32 mouse cellular contexts compared by ENCODE assay signal in genomic region chr11:106753314-106753713, GRCm38 (mm10). TPM values are rescaled to one million over a fixed set of nuclear protein-coding genes. Genes with fewer than 3 reads are reported as not detected.
"Had no signal": no experiment of that assay in that cellular context is flagged by ENCODE, and none has a peak within 500 bp of the region (broad histone marks: within the 10 kb centered on the region; RNA-seq: fewer than 3 reads in every experiment).

No protein-coding gene starts in this region.

- H3K27me3 ChIP-seq: limb, embryonic 12.5 days; limb, embryonic 13.5 days; limb, embryonic 15.5 days; lung, embryonic 15.5 days; midbrain, embryonic 12.5 days; midbrain, embryonic 13.5 days; midbrain, embryonic 15.5 days; neural tube, embryonic 12.5 days had no signal

- H3K36me3 ChIP-seq: limb, embryonic 10.5 days; limb, embryonic 12.5 days; limb, embryonic 13.5 days; limb, embryonic 15.5 days; liver, embryonic 13.5 days; liver, embryonic 15.5 days; lung, embryonic 15.5 days; midbrain, embryonic 10.5 days; midbrain, embryonic 12.5 days; midbrain, embryonic 13.5 days; midbrain, embryonic 15.5 days; neural tube, embryonic 12.5 days had no signal

- H3K9me3 ChIP-seq: limb, embryonic 10.5 days; limb, embryonic 12.5 days; limb, embryonic 13.5 days; limb, embryonic 15.5 days; liver, embryonic 13.5 days; liver, embryonic 15.5 days; lung, embryonic 15.5 days; midbrain, embryonic 10.5 days; midbrain, embryonic 12.5 days; midbrain, embryonic 13.5 days; midbrain, embryonic 15.5 days; neural tube, embryonic 12.5 days had no signal

- H3K4me2 ChIP-seq: limb, embryonic 12.5 days; limb, embryonic 13.5 days; limb, embryonic 15.5 days; liver, embryonic 11.5 days; lung, embryonic 14.5 days; lung, embryonic 15.5 days; midbrain, embryonic 11.5 days; midbrain, embryonic 12.5 days; midbrain, embryonic 13.5 days; midbrain, embryonic 15.5 days; neural tube, embryonic 12.5 days had no signal

- H3K4me3 ChIP-seq: left cerebral cortex, adult 2 months; limb, embryonic 10.5 days; limb, embryonic 12.5 days; limb, embryonic 13.5 days; limb, embryonic 15.5 days; liver, embryonic 13.5 days; liver, embryonic 15.5 days; lung, embryonic 15.5 days; megakaryocyte, embryonic 14.5 days; midbrain, embryonic 10.5 days; midbrain, embryonic 12.5 days; midbrain, embryonic 13.5 days; midbrain, embryonic 15.5 days; myocyte; neural tube, embryonic 12.5 days had no signal

- H3K9ac ChIP-seq: limb, embryonic 12.5 days; limb, embryonic 13.5 days; limb, embryonic 15.5 days; liver, embryonic 13.5 days; liver, embryonic 14.5 days; liver, embryonic 15.5 days; lung, embryonic 14.5 days; lung, embryonic 15.5 days; midbrain, embryonic 12.5 days; midbrain, embryonic 13.5 days; midbrain, embryonic 15.5 days; neural tube, embryonic 12.5 days had no signal

- H3K4me1 ChIP-seq: limb, embryonic 10.5 days; limb, embryonic 12.5 days; limb, embryonic 13.5 days; limb, embryonic 15.5 days; lung, embryonic 15.5 days; midbrain, embryonic 10.5 days; midbrain, embryonic 12.5 days; midbrain, embryonic 13.5 days; midbrain, embryonic 15.5 days; neural tube, embryonic 12.5 days had no signal

- DNase-seq: left cerebral cortex, postnatal 4 days; liver; liver, embryonic 13.5 days; lung, adult 18-20 months; lung, adult 2 months; lung, embryonic 14.5 days; lung, postnatal 10 days; lung, postnatal 14 days; lung, postnatal 36 days; lung, postnatal 4 days; midbrain, embryonic 14.5 days had no signal

- ATAC-seq: lung, postnatal 0 days; midbrain, embryonic 13.5 days; midbrain, embryonic 15.5 days; midbrain, embryonic 16.5 days had no signal

- H3K27ac ChIP-seq: left cerebral cortex, adult 2 months; limb, embryonic 10.5 days; limb, embryonic 12.5 days; limb, embryonic 13.5 days; limb, embryonic 15.5 days; liver, embryonic 13.5 days; liver, embryonic 14.5 days; liver, embryonic 15.5 days; lung, embryonic 15.5 days; midbrain, embryonic 10.5 days; midbrain, embryonic 12.5 days; midbrain, embryonic 13.5 days; midbrain, embryonic 15.5 days; neural tube, embryonic 12.5 days had no signal

RNA-seq across cellular contexts. Expression of gene Milr1, which starts 2.3 kb away (rescaled TPM):
- total RNA-seq: left cerebral cortex, postnatal 25 days; midbrain, postnatal 0 days had no signal
